Mouse (Mus musculus): ENCODE results near the gene Cux1. TPM values are rescaled to one million over a fixed set of nuclear protein-coding genes. Genes with fewer than 3 reads are reported as not detected.

Gene Cux1
- total RNA-seq, 2 experiments from 2014 or later: 99.9 to 105 TPM

Small RNAs within 50 kb of the gene (microRNA-seq; reads per million reads assigned to microRNA genes)
- not detected for gene Mir721

Other genes starting within 250 kb of the Cux1 start
- gene Myl10, start 125.7 kb upstream of the Cux1 start, total RNA-seq (2021): not detected

All from heart, postnatal 25 days (tissue).